Mouse (Mus musculus): ENCODE measurements around the gene Zfp36l1. TPM values are rescaled to one million over a fixed set of nuclear protein-coding genes. Genes with fewer than 3 reads are reported as not detected.
A peak's percentile ranks its signal among the peaks of the same experiment; 100 is the strongest.

Gene Zfp36l1
- total RNA-seq (2021), result 10 to 100 TPM; 46.9 to 54.7 TPM
- long read RNA-seq, partial matches to known transcripts, result 0 of 18 reads
- long read RNA-seq, other reads (novel, unspliced or antisense), result 14 of 18 reads

GRCm38 (mm10) chr12:80112852-80113551, at the start of gene Zfp36l1:
TSS of gene Zfp36l1 (minus strand) at chr12:80113013.
- DNase-seq (ENCODE audit: low spot score in 2 of 2), result peak; percentile 82 to 87

- DNase-seq (ENCODE audit: low spot score in 2 of 2), result no peak
Observed at GRCm38 (mm10) chr12:80162448-80162847, 49.6 kb upstream of the Zfp36l1 start.

- no peak for DNase-seq (ENCODE audit: low spot score in 2 of 2)
Observed at GRCm38 (mm10) chr12:80157675-80158074, 44.9 kb upstream of the Zfp36l1 start.

- peak; percentile 50 to 69 for DNase-seq (ENCODE audit: low spot score in 2 of 2)
Observed at GRCm38 (mm10) chr12:80153687-80154326, 41.0 kb upstream of the Zfp36l1 start.

GRCm38 (mm10) chr12:80153078-80153477, 40.3 kb upstream of the Zfp36l1 start:
- no peak for DNase-seq (ENCODE audit: low spot score in 2 of 2)

GRCm38 (mm10) chr12:80151821-80152220, 39.0 kb upstream of the Zfp36l1 start:
- DNase-seq (ENCODE audit: low spot score in 2 of 2), result no peak

GRCm38 (mm10) chr12:80150624-80151023, 37.8 kb upstream of the Zfp36l1 start:
- no peak for DNase-seq (ENCODE audit: low spot score in 2 of 2)

- DNase-seq (ENCODE audit: low spot score in 2 of 2), result no peak
Observed at GRCm38 (mm10) chr12:80147563-80148214, 34.9 kb upstream of the Zfp36l1 start.

GRCm38 (mm10) chr12:80146227-80147223, 33.7 kb upstream of the Zfp36l1 start:
- DNase-seq (ENCODE audit: low spot score in 2 of 2), result peak; percentile 78 to 83

- DNase-seq (ENCODE audit: low spot score in 2 of 2), result no peak
Observed at GRCm38 (mm10) chr12:80145365-80145764, 32.6 kb upstream of the Zfp36l1 start.

- DNase-seq (ENCODE audit: low spot score in 2 of 2), result no peak
Observed at GRCm38 (mm10) chr12:80144846-80145245, 32.0 kb upstream of the Zfp36l1 start.

GRCm38 (mm10) chr12:80141470-80141869, 28.7 kb upstream of the Zfp36l1 start:
- DNase-seq (ENCODE audit: low spot score in 2 of 2), result peak; percentile 54 to 71

- no peak for DNase-seq (ENCODE audit: low spot score in 2 of 2)
Observed at GRCm38 (mm10) chr12:80141011-80141410, 28.2 kb upstream of the Zfp36l1 start.

- DNase-seq (ENCODE audit: low spot score in 2 of 2), result no peak
Observed at GRCm38 (mm10) chr12:80137744-80138143, 24.9 kb upstream of the Zfp36l1 start.

- no peak for DNase-seq (ENCODE audit: low spot score in 2 of 2)
Observed at GRCm38 (mm10) chr12:80137246-80137645, 24.4 kb upstream of the Zfp36l1 start.

GRCm38 (mm10) chr12:80136264-80136930, 23.6 kb upstream of the Zfp36l1 start:
- DNase-seq (ENCODE audit: low spot score in 2 of 2), result no peak

GRCm38 (mm10) chr12:80135173-80135572, 22.4 kb upstream of the Zfp36l1 start:
- no peak for DNase-seq (ENCODE audit: low spot score in 2 of 2)

- no peak for DNase-seq (ENCODE audit: low spot score in 2 of 2)
Observed at GRCm38 (mm10) chr12:80133011-80133545, 20.3 kb upstream of the Zfp36l1 start.

GRCm38 (mm10) chr12:80132250-80133003, 19.6 kb upstream of the Zfp36l1 start:
- DNase-seq (ENCODE audit: low spot score in 2 of 2), result peak; percentile 77 to 84

Measured in layer of hippocampus, postnatal 10 days (tissue).